Mouse (Mus musculus) urinary bladder, postnatal 0 days (tissue): ENCODE results near the gene Il15. TPM values are rescaled to one million over a fixed set of nuclear protein-coding genes. Genes with fewer than 3 reads are reported as not detected.

Experiments used
- polyA plus RNA-seq: library from polyadenylated mRNA; unstranded; fragments of >200 nt; fragmentation: Nextera tagmentation; extraction: Ambion mirVana; gene quantifications from 2 replicates; pipeline ENCODE4 v1.2.1, GENCODE M21; 2015

Gene Il15
- 3.8 and 4.1 TPM in 2 replicates for polyA plus RNA-seq

GRCm38 (mm10) chr8:82402686-82403330 is at the start of gene Il15:
Gene Il15, minus strand, starts transcription at chr8:82403222.

